Mouse (Mus musculus): ENCODE data around the gene Cdh1.

GRCm38 (mm10) chr8:106684387-106684786 is 81.2 kb downstream of the Cdh1 start:
- TF ChIP-seq CTCF (IDR thresholded peaks at IDR 0.05; ENCODE audit: extremely low read depth, insufficient read depth, insufficient read length, insufficient replicate concordance), result no peak
- TF ChIP-seq POLR2A (IDR thresholded peaks at IDR 0.05; ENCODE audit: low read depth, low read length), result no peak

Data from spleen, adult 2 months (tissue).